Mouse (Mus musculus) c-Kit-positive CD71-positive TER-119-positive erythroid progenitor cells, embryonic 14.5 days (primary cell): Measurements from ENCODE around the gene Serinc5.
A peak's percentile ranks its signal among the peaks of the same experiment; 100 is the strongest.
"Not testable (repeated sequence)": the region's sequence is repeated elsewhere in the genome, so short reads cannot be mapped to it uniquely, and the experiment has no call there.

Source experiments
- DNase-seq: peaks from one replicate; pipeline ENCODE4 v3.0.0-alpha.2; 2013; ENCODE audit warnings: low spot score

The Serinc5 gene

DNA sequence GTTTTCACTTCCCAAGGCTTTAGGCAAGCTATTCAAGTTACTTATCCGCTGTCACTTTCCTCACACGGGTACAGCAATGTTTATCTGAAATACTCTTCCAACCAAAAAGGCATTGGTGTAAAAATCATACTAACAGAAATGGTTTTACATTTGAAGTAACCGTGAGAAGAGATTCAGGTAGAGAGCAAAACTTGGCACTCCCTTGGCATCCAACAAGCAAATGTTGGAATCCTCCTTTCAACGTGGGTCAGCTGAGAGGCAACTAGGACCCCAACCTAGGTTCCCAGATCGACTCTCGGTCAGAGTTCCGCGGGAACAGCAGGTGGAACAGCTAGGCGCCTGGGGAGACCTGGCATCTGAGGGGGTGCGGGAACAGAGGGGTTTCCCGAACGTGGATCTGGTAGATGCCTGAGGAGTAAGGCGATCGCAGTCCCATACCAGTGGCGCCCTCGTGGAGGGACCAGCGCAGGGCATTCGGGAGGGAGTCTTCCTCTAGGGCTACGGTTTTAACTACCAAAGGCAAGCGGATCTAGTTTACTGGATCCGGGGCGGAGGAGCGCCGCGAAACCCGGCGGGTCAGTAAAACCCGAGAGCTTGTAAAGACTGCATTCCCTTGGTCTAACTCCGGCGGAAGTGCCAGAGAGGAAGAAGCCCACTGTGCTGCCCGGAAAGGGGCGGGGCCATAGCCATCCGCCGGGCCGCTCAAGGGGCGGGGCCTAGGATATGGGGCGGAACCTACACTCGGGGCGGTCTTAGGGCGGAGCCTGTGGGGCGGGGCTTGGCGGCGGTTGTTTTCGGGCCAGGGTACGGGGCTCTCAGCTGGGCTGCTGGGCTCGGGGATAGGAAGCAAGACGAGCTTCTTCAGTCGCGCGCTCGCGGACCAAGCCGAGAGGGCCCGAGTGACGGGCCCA lies at the start of gene Serinc5:
Serinc5 (plus strand) TSS at position 781 of the 911 bp plus-strand sequence.
- DNase-seq = peak; percentile 94

DNA sequence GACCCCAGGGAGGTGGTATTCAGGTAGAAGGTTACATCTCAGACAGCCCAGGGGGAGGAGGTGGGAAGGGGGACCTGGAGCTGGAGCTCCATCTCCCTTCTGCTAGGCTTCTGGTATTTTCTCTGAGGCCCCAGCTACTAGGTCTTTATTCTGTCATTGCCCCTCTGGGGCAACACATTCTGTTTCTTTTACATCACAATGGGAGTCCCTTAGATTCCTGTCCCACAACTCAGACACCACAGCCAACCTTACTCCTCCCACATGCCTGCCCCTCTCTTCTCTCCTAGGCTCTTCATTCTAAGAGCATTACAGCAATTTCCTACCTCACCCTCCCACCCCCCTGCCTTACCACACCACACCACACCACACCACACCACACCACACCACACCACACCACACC lies 34.8 kb upstream of the Serinc5 start, which contains the start of gene Spz1:
Spz1 (minus strand) TSS at position 101 of the 400 bp plus-strand sequence.
- no peak for DNase-seq

GRCm38 (mm10) chr13:92576688-92577087 lies 34.2 kb upstream of the Serinc5 start:
- no peak for DNase-seq

DNA sequence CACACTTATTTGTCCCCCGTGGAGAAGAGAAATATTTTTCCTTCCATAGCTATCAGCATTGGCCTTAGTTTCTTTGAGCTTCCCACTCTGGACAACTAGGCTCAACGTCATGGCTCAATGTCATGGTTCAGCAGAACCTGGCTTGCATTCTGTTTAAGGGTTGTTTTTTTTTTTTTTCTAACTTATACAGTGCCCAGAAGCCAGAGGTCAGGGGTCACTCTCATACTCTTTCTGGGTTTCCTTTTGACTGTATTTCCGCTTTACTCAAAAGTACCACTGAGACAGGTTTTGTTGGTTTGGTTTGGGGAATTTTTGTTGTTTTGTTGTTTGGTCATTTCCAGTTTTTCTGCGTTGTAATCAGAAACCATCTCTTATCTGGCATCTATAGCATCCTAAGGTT lies 32.7 kb upstream of the Serinc5 start:
- no peak for DNase-seq

DNA sequence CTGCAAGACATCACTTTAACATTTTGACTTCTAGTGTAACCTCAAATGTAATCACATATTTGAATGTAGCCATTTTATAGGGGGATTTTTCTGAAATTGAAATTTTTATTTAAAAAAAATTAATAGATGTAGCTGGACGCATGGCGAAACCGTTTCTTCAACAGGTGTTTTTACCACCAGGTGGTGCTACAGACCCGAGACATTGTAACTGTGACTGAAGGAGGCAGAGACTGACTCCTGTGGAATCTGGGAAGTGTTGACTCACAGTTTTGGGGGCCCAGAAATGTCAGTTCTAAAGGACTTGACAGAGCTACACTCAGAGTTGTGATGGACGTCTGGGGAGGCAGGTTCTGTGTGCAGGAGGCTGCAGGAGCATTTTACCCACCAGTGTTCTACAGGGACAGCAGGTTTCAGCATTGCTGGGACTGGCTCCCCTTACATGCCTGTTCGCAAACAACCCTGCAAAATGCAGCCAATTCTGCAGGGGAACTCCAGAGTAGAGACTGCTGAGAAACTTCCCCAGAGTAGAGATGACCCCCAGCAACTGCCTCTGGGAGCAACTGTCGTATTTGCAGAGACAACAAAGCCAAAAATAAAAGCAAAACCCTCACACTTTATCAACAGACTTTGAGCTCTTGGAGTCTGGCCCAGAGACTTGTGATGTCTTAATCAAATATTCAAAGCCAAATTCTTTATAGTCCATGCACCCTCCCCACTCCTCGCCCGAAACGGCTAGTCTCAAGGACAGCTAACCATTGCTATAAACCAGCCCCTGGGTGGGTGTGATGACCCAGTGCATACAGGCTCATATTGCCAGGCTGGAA lies 30.5 kb upstream of the Serinc5 start:
- DNase-seq = peak; percentile 74

GRCm38 (mm10) chr13:92584094-92584717 lies 26.7 kb upstream of the Serinc5 start:
- no peak for DNase-seq

GRCm38 (mm10) chr13:92588704-92589103 lies 22.2 kb upstream of the Serinc5 start:
- no peak for DNase-seq

- DNase-seq = no peak
Observed at GRCm38 (mm10) chr13:92589255-92589654, 21.6 kb upstream of the Serinc5 start.

DNA sequence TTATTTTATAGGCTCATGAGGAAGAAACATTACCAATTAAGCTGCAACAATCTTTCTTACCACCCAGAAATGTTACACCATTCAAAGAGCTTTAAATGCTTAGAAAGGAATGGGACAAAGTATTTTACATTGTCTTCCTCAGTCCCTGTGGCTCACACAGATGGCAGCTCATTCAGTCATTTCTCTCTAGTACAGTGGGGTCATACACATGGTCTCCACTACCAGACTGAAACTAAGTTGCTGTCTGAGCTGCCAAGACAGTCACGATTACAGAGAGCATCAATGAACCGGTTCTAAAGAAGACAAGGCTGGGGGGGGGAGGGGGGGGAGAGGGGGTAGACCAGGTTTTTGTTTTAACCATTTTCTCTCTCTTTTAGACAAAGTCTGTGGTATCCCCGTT lies 19.7 kb upstream of the Serinc5 start:
- no peak for DNase-seq

DNA sequence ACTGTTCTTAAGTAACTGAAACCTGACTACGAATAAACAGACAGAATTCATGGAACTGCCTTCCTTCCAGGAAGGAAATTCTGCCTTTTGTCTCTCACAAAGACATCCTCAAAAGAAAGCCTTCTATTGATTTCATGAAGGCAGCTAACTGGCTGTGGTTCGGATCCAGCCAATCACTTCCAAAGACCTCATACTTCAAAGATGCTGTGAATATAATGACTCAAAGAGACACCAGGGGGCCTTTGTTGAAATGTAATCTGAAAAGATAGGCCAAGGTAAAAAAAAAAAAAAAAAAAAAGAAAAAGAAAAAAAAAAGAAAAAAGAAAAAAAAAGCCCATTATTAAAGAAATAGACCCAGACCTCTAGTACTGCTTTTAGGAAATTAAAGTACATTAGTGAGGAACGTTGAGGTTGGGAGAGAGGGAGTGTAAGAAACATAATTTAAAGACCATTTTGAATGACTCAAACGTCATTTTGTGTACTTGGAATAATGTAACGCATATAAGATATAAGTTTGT lies 18.6 kb upstream of the Serinc5 start:
- DNase-seq = no peak

GRCm38 (mm10) chr13:92592786-92593635 lies 17.9 kb upstream of the Serinc5 start:
- peak; percentile 90 for DNase-seq

GRCm38 (mm10) chr13:92593731-92594396 lies 17.0 kb upstream of the Serinc5 start:
- DNase-seq = no peak

DNA sequence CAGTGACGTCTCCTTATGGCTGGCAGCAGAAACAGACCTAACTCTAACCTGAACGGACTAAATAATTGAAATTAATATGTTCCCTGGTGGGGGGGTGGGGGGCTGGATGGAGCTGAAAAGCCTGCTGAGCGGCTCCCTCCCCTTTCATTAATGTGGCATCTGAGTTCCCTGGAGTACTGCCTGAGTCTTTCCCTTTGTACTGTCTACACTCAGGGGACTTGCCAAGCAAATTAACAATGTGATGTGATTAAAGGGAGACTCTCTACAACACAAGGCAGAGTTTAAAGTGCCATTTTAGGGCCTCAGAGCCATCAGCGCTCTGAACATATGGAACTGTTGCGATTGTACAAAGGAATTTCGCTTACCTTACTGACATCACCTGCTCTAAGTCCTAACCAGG lies 16.4 kb upstream of the Serinc5 start:
- no peak for DNase-seq

DNA sequence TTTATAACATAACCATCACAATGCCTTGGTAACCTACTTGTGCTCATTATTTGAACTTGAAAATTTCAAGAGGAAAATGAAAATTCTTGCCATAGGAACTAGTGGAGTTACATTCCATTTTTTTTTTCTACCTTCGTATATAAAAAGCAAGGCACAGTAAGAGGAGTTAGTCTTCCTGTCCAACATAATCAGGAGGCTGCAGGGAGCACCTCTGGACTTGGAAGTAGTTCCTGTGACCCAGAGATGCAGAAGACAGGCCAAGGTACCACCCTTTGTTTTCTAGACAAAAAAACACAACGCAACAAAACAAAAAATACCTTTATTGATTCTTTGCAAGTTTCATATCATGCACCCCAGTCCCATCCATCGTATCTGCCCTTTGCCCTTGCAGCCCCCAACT lies 16.0 kb upstream of the Serinc5 start:
- DNase-seq = no peak

GRCm38 (mm10) chr13:92595424-92595823 lies 15.5 kb upstream of the Serinc5 start:
- no peak for DNase-seq

GRCm38 (mm10) chr13:92605306-92605705 lies 5.6 kb upstream of the Serinc5 start:
- DNase-seq = not testable (repeated sequence)

DNA sequence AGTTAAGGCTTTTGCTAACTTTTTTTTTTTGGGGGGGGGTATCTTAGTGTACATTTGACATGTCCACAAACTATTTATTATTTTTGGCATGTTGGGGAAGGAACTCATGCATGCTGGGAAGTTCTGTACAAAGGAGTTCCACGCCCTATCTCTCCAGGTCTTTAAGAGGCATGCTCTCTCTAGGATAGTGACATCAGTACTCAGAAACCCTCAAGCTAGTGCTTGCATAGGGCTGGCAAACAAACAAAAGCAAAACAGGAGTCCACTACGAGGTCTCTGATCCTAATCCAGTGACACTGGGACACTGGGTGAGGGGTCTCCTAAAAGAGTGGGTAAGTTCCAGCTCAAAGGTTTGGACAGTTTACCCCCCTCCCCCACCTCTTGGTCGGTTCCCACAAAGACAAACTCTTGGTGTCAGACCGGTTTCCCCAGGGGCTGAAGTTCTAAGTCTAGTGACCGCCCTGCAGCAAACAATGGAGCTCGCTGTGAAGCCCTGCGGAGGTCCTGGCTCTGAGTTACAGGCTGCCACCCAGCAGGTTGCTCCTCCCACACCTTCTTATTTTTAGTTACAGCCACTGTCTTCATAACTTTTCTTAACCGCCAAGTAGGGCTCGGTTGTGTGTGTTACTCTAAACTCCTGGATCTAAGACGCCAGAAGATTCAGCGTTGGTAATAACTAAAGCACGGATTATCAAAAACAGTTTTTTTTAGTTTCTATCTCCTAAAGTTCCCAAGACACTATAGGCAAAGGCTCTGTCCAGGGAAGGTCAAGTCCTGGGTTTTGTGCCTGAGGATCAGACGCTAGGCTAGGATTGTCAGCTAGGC lies 1.2 kb upstream of the Serinc5 start:
- no peak for DNase-seq

DNA sequence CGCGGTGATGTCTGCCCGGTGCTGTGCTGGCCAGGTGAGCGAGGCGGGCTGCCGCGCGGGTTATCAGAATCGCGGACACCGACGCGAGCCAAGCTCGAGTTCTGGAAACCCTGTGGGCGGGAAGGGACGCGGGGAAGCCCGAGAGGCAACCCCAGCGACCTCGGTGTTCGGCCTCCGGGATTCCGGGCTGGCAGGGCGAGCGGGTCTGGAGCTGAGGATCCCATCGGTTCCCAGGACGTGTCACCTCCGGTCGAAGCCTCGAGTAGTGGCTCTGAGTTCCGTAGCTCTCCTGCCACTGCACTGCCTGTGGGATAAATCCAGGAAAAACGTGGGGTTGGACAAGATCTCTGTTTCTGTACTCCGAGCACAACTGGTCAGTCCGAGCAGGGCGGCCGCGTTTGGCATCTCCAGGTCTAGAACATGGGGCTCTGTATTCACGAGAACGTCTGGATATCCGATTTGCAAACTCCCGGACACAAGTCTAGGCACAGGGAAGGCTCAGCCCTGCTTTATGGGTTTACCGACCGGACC lies 428 bp downstream of the Serinc5 start:
- no peak for DNase-seq

- DNase-seq = no peak
Observed at GRCm38 (mm10) chr13:92611917-92612316, 1.0 kb downstream of the Serinc5 start.
